Mouse (Mus musculus) inflammation-experienced regulatory T-cells, adult 6 months (primary cell): ENCODE results near the gene Zfp239. TPM values are rescaled to one million over a fixed set of nuclear protein-coding genes. Genes with fewer than 3 reads are reported as not detected.
A peak's percentile ranks its signal among the peaks of the same experiment; 100 is the strongest.

Source experiments
- ATAC-seq: one replicate; pipeline ENCODE4 v1.8.0; 2017
- polyA plus RNA-seq, 3 experiments: library from polyadenylated mRNA; unstranded; fragments of 100-300 nt; shearing (Covaris generic); gene quantifications; one replicate each; pipeline ENCODE4 v1.2.1; 2017

Zfp239 gene
- polyA plus RNA-seq, 3 experiments from 2014 or later, result 4.5 to 6.2 (median 4.9) TPM

GRCm38 (mm10) chr6:117879408-117880115, 17.7 kb downstream of the Zfp239 start:
- peak; percentile 78 for ATAC-seq

DNA sequence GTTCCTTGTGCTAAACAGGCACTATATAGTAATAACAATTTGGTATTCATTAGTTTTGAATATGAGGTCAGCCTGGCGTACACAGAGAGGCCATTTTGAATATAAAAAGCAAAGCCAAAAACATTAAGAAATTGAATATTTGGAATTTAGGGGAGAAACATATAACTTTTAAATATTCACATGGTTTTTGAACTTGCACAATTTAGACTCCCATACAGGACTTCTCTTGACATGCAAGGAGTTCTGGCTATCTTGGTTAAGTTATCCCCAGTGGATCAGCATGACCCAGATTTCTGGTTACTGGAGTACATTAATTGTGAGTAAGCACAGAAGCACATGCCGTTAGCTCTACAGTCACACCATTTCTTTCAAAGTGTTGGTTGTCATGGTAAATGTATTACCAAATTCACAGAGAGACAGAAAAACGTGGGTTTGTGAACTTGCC, 18.5 kb downstream of the Zfp239 start:
- no peak for ATAC-seq

DNA sequence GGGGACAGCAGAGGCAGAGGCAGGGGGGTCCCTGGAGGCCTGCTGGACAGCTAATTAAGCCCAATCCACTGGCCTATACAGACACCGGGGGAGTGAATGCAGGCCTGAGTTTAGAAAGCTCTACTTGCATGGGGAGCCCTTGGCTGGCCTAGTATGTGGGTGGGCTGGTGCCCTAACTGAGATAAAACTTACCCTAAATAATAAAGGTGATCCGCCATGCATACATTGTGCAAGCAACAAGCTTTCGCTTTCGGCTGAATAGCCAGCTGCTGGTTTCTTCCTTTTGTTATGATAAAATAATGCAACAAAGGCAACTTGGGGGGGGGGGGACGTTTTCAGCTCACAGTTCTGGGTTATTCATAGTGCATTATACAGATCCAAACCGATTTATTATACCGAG, 19.3 kb downstream of the Zfp239 start:
- no peak for ATAC-seq

GRCm38 (mm10) chr6:117881997-117882396, 20.1 kb downstream of the Zfp239 start:
- peak; percentile 7 for ATAC-seq

DNA sequence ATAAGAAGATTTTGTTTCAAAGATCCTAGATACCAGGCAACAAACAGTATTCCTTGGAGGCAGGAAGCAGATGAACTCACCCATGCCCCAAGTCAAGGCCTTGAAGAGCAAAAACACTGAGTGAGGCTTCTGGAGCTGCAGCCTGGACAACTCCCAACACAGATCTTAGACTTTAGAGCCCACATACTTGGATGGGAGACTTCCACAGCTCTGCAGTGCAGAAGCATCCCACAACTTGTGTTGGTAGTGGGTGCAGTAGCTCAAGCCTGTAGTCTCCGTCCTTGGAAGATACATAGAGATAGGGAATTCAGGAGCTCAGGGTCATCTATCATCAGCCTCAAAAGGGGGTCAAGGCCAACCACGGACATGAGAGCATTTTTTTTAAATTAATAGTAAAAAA, 24.0 kb downstream of the Zfp239 start:
- no peak for ATAC-seq

DNA sequence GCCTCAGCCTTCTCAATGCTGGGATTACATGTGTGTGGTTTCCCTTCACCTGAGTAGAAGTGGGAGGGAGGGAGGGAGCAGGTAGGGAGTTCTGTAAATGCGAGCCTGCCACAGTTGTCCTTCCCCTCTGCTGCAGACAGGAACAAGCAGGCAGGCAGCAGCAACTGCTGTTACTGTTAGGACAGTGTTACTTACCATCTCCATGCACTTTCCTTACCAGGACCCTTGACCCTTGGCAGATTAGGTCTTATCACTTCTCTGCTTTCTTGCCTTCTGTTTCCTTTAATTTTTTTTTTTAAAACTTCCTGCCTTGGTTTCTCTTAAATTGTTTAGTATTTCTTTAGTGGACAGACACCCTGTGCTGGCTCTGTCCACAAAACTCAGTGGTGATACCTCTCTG, 26.1 kb downstream of the Zfp239 start:
- no peak for ATAC-seq

- no peak for ATAC-seq
Observed at GRCm38 (mm10) chr6:117888642-117889096, 26.8 kb downstream of the Zfp239 start.

GRCm38 (mm10) chr6:117890257-117890656, 28.4 kb downstream of the Zfp239 start:
- ATAC-seq, result peak; percentile 87

- peak; percentile 49 for ATAC-seq
Observed at GRCm38 (mm10) chr6:117891369-117892160, 29.7 kb downstream of the Zfp239 start.

- no peak for ATAC-seq
Observed at GRCm38 (mm10) chr6:117892386-117892785, 30.5 kb downstream of the Zfp239 start.

DNA sequence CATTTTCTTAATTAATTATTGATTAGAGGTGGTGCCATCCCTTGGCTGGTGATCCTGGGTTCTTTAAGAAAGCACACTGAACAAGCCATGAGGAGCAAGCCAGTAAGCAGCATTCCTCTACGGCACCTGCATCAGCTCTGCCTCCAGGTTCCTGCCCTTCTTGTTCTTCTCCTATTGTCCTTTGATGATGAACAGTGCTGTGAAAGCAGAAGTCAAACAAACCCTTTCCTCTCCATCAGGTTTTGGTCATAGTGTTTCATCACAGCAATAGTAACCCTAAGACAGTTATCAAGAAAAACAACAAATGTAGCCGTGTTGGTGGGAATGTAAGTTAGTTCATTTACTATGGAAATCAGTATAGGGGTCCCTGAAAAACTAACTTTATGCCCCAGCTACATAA, 31.5 kb downstream of the Zfp239 start:
- ATAC-seq, result no peak

DNA sequence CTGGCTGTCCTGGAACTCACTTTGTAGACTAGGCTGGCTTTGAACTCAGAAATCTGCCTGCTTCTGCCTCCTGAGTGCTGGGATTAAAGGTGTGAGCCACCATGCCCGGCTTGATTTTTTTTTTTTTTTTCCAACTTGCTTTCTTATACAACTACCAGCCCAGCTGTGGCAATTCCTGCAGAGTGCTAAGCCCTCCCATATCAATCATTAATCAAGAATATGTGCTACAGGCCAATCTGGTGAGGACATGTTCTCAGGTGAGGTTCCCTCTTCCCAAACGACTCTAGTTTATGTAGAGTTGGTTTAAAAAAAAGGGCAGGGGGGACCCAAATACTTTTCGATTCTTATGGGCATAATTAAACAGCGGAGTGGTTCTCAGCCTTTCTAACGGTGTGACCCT, 35.9 kb downstream of the Zfp239 start:
- no peak for ATAC-seq

- peak; percentile 96 for ATAC-seq
Observed at GRCm38 (mm10) chr6:117900126-117901080, 38.5 kb downstream of the Zfp239 start, which contains the start of gene Hnrnpf. Hnrnpf (plus strand) TSS chr6:117900324.

- ATAC-seq, result no peak
Observed at GRCm38 (mm10) chr6:117901510-117902402, 39.9 kb downstream of the Zfp239 start.

DNA sequence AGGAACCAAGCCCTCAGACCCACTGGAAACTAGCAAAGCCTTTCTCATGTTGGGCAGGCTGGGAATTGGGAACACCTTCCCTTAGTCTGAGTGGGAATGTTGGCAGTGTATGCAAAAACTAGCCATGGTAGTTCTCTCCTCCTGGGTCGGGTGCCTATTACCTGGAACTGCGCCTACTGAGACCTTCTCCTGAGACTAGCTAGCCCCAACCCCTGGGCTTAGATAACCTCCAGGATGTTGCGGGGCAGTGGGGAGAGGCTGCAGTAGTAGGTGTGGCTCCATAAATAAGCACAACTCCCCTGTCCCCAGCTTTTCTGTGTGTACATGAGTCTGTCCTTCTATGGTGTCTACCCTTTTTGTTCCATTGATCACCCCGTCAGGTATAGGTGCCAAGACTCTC, 40.7 kb downstream of the Zfp239 start:
- ATAC-seq, result no peak

DNA sequence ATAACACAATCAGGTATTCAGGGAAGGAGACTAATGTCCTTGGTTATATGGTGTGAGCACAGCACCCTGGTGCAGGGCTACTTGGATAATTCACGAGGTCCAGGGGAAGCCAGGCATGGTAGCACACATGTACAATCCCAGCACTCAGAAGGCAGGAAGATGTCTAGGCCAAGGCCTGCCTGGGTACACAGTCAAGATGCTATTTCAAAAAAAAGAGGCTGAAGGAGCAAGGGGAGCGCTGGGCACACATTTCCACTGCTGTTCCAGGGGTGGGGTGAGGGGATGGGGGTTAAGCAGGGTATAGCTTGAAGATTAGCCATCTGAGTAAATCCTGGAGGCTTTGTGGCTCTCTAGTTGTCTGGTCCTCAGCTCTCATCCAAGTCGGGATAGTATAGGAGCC, 41.9 kb downstream of the Zfp239 start:
- no peak for ATAC-seq

GRCm38 (mm10) chr6:117905260-117905930, 43.5 kb downstream of the Zfp239 start:
- no peak for ATAC-seq

- no peak for ATAC-seq
Observed at GRCm38 (mm10) chr6:117906015-117906531, 44.2 kb downstream of the Zfp239 start.

GRCm38 (mm10) chr6:117906590-117907271, 44.8 kb downstream of the Zfp239 start:
- peak; percentile 81 for ATAC-seq
